Mouse (Mus musculus): ENCODE results near the gene Kremen2.

Kremen2 gene

DNA sequence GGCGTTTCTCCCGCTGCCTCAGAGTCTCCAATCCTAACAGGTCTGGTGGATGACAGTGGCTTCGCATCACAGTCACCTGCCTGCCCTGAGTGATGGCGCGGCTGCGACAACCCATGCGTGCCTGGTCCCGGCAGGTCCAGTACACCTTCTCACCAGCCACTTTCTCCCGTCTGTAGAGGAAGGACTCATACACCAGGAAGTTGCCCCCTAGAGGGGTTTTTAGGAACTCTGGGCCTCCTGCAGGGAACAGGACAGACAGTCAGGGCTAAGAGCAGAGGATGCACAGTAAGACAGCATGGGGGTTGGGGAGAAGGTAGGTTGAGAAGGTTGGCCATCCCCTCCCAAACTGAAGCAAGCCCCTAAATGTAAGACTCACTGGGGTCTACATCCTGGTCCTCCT lies 14.6 kb upstream of the Kremen2 start:
- no peak for DNase-seq (ENCODE audit: low spot score in 2 of 2)

DNA sequence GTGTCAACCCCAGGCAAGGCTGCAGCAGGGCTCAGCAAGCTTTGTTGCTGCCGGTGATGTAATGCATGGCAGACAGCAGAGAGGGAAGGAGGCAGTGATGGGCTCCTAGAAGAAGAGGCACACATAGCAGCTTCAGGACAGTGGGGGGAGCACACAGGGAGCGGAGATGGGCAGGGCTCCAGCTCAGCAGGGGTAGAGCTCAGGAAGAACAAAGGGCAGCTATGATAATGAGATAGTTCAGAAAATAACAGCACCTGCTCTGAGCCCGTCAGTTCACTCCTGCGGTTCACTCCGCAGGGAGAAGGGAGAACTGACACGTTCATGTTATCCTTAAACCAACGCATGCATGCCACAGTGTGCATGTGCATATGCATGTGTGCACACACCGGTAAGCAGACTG lies 13.2 kb upstream of the Kremen2 start:
- DNase-seq (ENCODE audit: low spot score in 2 of 2): no peak

DNA sequence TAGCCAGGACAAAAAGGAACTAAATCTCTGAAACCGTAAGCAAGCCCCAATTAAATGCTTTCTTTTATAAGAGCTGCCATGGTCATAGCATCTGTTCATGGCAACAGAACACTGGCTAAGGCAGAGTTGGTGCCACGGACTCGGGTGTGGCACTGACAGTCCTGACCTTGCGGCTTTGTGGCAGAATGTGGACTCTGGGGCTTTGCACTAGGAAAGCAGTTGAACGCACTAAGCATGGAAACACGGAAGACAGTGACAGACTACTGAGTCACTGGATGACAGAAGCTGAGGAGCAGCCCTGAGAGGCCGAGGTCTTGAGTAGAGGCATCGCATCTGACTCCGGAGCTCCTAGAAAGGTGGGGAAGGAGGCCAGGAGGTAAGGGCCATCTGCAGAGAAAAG lies 11.9 kb upstream of the Kremen2 start:
- no peak for DNase-seq (ENCODE audit: low spot score in 2 of 2)

DNA sequence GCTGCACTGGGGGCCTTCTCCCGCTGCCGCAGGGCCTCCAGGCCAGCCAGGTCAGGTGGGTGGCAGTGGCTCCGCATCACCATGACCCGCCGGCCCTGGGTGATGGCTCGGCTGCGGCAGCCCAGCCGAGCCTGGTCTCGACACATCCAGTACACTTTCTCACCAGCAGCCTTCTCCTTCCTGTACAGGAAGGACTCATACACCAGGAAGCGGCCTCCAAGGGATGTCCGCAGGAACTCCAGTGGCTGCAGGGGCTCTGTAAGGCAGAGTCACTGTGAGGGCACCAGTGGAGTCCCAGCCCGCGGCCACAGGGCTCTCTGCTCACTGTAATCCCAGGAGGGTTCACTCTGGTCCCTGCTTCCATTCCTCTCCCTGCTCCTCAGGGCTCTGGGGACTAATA lies 10.1 kb upstream of the Kremen2 start:
- no peak for DNase-seq (ENCODE audit: low spot score in 2 of 2)

DNA sequence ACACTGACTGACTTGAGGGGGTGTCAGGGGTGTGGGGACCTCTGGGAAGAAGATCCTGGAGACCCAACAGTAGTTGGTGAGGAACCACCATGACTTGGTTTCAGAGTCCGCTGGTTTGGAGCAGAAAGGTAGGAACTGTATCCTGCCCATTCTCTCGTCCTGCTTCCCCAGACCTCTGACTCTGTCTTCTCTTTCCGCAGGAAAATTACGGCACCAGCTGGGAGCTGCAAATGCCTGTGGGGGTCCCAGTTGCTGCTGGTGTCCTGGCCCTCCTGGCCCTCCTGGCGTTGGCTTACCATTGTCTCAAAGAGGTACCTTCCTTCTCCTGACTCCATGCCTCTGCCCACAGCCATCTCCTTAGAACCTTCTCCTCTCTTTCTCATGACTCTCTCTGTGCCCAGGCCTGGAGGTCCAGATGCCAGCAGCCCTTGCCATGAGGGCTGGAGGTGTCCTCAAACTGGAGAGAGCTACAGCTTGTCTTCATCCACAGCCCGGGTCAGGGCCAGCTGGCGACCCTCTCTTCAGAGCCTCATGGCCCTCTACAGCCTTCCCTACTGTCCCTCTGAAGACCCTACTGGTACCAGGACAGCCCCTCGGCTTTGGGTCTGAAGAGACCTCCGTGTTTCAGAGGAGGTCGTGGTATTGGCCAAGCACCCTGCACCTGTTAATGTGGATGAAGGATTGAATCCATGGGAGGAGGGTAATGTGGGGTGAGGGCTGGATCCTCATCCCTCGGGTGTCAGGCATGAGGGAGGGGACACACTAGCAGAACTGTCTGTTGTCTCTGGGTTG lies 4.0 kb upstream of the Kremen2 start:
- DNase-seq (ENCODE audit: low spot score in 2 of 2): no peak

DNA sequence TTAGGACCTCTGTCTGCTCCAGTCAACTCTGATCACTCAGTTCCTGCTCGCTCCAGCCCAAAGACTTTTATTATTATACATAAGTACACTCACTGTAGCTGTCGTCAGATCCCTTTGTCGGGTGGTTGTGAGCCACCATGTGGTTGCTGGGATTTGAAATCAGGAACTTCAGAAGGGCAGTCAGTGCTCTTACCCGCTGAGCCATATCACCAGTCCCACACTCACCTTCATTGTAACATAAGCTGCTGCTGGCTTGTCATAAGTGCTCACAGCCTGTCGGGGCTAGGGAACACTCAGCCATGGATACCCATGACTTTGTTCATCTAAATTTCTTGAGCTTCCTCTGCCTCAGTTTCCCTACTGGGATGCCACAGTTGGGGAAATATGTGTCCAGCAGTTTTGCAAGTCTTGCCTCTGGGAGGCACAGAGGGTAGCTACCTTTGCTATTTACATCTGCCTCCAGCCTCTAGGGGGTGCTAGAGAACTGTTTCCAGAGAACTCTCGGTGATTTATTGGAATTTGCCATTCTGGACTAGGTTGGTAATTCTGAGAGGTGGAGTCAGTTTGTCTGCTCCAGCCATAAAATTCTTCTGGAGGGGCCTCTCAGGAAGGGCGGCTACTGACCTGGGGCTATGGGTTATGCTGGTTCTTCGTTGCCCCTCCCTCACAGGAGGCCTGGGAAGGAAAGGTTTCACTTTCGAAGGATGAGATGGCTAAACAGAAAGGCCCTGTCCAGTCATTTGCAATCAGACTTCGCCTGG lies 3.2 kb upstream of the Kremen2 start:
- peak; percentile 64 to 79 for DNase-seq (ENCODE audit: low spot score in 2 of 2)

DNA sequence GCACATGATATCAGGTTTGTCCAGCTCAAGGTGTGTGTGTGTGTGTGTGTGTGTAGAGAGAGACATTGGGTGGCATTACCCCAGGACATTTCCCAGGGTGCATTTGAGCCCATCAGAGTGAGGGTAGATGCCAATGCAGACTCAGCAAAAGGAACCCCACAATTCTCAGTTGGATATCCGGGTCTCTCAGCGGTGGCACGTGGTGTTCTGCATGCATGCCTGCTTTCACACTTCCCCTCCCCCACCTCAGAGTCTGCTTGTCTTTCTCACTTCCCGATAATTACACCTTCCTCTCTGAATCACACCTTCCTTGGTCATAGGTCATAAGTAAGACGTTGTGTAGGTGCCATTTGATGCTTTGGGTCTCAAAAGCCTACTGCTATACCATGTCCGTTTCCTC lies 2.4 kb upstream of the Kremen2 start:
- DNase-seq (ENCODE audit: low spot score in 2 of 2): peak in 1 of 2 experiments; percentile 67

DNA sequence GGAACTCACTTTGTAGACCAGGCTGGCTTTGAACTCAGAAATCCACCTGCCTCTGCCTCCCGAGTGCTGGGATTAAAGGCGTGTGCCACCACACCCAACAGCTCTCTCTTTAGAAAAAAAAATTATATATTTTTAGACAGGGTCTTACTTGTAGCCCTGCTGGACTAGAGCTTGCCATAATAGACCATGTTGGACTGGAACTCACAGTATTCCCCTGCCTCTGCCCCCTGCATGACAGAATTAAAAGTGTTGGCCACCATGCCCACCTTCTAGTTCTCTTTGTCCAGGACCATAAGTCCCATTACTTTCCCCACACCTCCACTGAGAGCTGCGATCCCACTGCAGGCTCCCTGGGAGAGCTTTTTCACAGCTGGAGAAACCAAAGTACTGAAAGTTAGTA lies 1.8 kb upstream of the Kremen2 start:
- no peak for DNase-seq (ENCODE audit: low spot score in 2 of 2)

DNA sequence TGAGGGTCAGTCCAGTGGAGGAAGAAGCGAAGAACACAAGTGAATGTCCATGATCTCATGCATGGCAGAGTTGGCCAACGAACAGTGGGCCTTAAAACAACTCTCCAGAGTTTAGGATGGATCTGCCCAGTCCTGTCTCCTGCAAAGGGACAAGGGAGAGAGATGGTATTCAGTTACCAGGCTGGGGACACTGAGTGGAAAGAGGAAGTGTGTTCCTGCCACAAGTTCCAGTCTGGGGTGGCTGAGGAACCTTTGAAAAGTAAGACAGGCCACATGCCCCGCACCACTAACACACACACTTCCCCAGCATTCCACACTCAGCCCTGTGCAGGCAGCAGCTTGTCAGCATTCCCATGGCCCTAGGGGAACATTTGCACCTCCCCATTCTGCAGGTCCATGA lies 1.1 kb upstream of the Kremen2 start:
- no peak for DNase-seq (ENCODE audit: low spot score in 2 of 2)

DNA sequence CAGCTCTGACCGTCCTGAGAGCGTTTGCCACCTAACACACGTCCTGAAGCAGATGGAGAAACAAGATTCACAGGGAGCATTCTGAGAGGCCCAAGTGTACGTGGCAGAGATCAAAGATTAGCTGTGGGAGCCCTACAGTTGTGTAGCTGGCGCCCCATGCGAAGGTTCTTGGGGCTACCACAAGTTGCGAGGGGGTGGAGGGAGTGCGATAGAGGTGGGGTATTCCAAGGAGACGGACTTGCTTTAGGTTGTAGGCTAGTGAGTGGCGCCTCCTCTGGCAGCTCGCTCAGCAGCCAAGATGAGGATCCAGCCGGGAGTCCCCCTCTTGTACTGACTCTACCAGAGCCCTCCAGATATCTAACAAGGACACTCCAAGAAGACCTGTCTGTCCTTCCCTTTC lies 678 bp upstream of the Kremen2 start:
- no peak for DNase-seq (ENCODE audit: low spot score in 2 of 2)

DNA sequence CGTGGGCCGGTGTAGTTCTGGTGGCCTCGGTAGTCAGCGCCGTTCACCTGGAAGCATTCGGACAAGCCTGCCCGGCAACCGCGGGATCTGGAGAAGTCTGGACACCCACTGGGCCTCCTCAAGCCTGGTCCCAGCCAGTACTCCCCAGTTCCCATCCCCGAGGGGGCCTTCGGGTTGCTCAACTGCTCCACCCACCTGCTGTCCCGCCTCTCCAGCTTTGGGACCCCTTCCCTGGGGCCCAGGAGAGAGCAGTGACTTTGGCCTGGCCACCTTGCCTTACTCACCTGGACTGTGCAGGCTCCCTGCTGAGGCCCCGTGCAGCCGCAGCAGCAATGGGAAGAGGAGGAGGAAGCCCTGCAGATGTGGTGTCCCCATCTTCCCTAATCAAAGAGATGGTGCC lies 982 bp downstream of the Kremen2 start:
- no peak for DNase-seq (ENCODE audit: low spot score in 2 of 2)

DNA sequence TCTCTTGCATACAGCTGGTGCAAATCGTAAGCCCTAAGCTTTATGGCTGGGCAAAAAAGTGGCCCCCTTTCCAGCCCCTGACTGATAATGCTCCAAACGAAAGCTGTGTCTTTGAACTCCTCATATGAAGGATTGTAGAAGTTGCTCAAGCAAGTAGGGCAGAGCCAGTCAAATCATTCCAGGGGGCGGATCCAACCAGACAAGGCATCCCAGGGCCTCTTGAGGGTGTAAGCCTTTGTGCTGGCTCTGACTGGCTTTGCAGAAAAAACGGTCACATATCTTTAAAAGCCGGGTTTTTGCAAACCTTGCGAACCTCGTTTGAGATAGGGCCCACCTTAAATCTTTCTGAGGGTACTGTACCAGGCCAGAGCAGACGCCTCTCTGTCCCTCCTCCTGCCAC lies 1.6 kb downstream of the Kremen2 start:
- DNase-seq (ENCODE audit: low spot score in 2 of 2): no peak

DNA sequence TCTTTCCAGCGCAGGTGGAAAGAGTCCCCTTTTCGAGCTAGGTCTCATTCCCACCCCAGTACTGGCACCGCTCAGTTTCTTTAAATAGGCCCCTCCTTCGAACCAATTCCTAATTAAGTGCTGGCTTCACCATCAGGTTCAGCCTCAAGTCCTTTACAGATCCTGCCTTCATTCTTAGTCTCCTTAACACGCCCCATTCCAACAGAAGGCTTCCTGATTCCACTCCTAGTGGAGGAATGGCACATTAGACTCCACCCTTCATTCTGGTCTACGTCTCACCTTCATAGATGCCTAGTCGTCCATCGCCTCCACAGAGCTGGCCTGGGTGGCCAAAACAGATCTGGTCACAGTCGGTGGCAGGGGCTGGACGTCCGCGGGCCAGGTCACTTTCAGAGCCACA lies 2.7 kb downstream of the Kremen2 start:
- no peak for DNase-seq (ENCODE audit: low spot score in 2 of 2)

DNA sequence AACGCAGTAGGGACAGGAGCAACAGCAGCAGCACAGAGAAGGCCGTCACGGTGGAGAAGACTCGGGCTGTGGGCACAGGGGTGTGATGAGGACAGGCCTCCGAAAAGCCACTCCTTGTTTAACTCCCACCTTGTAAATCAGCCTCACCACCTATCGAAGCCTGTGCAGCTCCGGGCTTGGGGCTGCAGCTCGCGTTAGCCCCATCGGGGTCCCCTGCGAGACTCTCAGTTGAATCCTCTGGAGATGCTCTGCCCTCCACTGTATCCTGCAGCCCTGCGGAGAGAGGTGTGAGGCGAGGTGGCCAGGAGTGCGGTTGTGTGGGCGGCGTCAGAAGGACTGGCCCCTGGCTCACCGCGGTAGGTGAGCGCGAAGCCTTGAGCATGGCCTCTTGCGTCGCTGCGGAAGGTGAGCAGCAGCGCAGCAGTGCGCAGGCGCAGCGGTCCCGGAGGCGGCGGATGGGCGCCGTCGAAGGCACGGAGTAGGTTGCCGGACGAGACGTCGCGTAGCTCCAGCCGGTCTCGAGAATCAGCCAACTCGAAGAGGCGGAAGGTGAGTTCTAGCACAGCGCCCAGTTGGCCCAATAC lies 3.3 kb downstream of the Kremen2 start:
- peak; percentile 32 to 68 for DNase-seq (ENCODE audit: low spot score in 2 of 2)

DNA sequence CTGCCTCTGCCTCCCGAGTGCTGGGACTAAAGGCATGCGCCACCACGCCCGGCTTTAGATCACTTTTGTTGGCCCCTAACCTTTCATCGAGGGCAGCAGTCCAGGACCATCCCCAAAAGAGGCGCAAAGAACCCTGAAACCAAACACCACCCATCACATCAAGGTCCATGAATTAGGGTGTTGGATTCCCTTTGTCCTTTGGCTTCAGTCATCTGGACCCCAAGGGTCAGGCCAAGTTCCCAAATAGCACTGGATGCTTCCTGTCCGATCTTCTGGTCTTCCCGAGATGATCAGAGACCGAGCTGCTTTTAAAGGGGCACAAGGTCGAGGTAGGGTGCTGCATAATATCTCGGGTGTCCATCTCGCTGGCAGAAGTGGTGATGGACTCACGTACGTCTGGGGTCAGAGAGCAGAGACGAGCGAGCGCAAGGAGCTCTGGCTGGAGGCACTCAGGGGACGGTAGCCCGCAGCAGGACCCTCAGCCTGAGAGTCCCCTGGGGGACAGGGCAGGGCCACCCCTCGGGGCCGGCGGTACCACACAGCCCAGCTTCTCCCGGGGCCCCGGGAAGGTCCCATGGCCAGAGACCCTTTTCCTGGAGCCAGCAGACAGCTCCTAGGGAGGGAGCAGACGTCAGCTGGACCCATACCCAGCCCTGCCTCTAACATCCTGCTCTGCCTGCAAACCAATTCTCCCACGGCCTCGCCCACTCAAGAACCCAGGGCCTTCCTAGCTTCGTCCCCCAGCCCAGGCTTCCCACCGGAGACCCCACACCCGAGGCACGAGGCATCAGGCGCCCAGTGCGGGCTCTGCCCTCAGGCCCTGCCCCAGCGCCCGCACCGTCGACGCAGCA lies 4.0 kb downstream of the Kremen2 start:
- no peak for DNase-seq (ENCODE audit: low spot score in 2 of 2)

DNA sequence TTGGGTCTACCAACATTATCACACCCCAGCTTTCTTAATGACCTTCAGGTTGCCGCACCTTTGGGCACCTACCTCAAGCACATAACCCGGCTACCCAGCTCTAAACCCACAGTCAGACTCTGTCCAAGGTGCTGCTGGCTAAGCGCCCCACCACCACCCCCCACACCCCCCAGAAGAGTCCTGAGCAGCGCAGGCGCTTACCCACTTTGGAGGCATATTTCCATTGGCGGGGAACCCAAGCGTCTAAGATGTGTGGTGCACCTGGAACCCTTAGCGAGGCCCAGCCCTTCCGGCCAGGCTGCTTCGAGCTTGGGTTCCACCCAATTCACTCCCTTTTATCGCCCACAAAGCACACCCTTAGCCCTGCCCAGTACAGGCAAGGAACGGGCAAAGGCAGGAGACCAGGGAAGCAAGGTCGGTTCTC lies 5.0 kb downstream of the Kremen2 start, which contains the start of gene Paqr4:
Gene Paqr4, minus strand, starts transcription at position 270 of the 424 bp plus-strand sequence.
- DNase-seq (ENCODE audit: low spot score in 2 of 2): peak in 1 of 2 experiments; percentile 68

DNA sequence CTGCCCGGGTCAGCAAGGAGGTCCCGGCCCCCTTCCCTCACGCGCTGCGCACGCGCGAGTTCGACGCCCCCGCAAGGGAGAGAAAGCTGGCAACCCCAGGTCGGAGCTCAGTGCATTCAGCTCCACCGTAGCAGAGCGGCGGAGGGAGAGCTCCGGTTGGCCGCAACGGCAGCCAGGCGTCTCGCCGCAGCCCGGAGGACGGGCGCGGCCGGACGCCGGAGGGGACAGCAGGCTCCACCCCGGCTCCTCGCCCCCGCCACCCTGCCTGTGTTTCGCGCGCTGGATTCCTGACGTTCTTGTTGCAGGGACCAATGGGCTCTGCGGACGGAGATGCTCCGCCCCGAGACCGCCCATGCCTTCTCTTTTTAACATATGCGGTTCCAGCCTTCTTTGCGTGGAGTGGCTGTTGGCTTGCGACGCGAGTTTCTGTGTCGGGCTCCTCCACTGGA lies 5.5 kb downstream of the Kremen2 start:
- DNase-seq (ENCODE audit: low spot score in 2 of 2): peak; percentile 74 to 89

DNA sequence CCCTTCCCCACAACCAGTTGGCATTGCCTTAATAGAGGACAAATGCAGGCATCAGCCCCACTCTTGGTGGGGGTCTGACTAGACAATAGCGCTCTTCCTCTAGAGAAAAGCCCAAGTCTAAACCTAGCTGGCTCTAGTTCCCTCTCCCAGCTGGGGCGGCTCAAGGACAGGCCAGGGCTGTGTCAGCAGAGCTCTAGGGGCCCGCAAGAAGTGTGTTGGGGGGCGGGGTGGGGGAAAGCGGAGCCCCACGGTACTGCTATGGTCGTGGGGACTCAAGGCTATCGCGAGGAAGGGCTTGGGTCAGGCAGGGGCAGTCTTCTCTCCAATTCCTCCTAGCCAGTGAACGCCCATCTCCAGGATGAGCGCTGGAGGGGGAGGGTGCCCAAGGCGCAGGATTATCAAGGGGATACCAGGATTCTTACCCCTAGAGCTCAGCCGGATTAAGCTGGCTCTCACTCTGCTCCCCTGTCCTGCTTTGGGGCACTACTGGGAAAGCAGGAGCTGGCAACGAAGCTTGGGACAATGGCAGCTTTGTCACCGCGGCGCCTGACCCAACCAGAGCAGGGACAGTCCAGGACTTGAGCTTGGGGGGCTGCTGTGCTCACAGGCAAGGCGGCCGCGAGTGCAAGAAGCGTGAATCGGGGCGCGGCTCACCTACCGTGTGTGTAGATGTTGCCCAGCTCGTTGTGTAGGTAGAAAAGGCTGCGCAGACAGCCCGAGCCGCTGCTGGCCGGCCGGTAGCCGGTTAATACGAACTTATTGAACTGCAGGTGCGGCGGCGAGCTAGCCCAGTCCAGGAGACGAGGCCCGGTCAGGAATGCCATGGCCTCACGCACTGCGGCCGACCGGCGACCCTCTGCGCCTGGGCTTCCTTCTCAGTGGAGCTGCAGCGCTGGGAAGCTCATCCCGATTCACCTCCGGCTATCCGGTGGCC lies 6.2 kb downstream of the Kremen2 start:
- DNase-seq (ENCODE audit: low spot score in 2 of 2): peak in 1 of 2 experiments; percentile 58

DNA sequence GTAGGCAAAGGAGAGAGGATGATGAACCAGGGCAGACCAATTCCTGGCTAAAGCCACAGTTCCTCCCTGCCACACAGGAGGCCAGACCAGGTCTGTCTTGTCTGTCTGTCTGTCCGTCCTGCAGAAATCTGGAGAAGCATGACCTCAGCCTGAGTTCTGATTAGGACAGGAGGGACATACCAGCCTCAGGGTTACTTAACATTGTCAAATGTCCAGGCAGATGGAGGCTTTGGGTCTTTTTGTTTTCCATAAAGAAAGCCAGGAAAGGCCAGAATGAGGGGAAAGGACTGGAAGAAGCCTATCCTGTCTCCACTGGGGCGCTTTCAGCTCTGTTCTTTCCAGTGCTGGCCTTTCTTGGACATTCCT lies 6.8 kb downstream of the Kremen2 start:
- no peak for DNase-seq (ENCODE audit: low spot score in 2 of 2)
